Mouse (Mus musculus) CH12.LX (cell line): ENCODE results near the gene Mknk1. TPM values are rescaled to one million over a fixed set of nuclear protein-coding genes. Genes with fewer than 3 reads are reported as not detected.

ENCODE experiments used
- DNase-seq: peaks from one replicate; pipeline ENCODE4 v3.0.0-alpha.2; 2013; ENCODE audit errors: extremely low read depth
- H3K27ac ChIP-seq: 2 replicates; pipeline ENCODE4 v1.5.1; 2012; ENCODE audit warnings: low read depth, mild to moderate bottlenecking, control low read depth, moderate library complexity; ENCODE audit not compliant: insufficient read depth
- H3K27me3 ChIP-seq: replicated peaks from 2 replicates; pipeline ENCODE3; 2012; ENCODE audit warnings: inconsistent platforms
- H3K36me3 ChIP-seq, 2 experiments: replicated peaks in 1 of 2; 2 replicates each; pipeline versions ENCODE3 to v1.6.1; 2012; ENCODE audit warnings: inconsistent platforms in 1 of 2, low read length in 1 of 2, mild to moderate bottlenecking in 1 of 2, mixed read lengths in 1 of 2, moderate library complexity in 1 of 2; ENCODE audit not compliant: control insufficient read depth in 1 of 2, insufficient read depth in 1 of 2
- H3K4me1 ChIP-seq, 2 experiments: 2 replicates each; pipeline ENCODE4 v1.6.1; 2012; ENCODE audit warnings: inconsistent platforms in 1 of 2, moderate library complexity in 1 of 2; ENCODE audit not compliant: insufficient read depth in 2 of 2, control insufficient read depth in 1 of 2
- H3K4me2 ChIP-seq: 2 replicates; pipeline ENCODE4 v1.6.1; 2012; ENCODE audit warnings: low read depth, mild to moderate bottlenecking, control low read depth; ENCODE audit not compliant: poor library complexity, insufficient read depth, severe bottlenecking
- H3K4me3 ChIP-seq, 3 experiments: fragments of 150-350 bp in 1 of 3; sonication (generic) in 1 of 3; replicated peaks in 1 of 3; 2 replicates each; pipeline versions ENCODE3 to v1.5.1; 2011 to 2012; ENCODE audit warnings: low read depth in 2 of 3, low read length in 2 of 3, mild to moderate bottlenecking in 2 of 3, moderate library complexity in 2 of 3, control low read depth in 1 of 3, improper control_type of control experiment in 1 of 3, inconsistent platforms in 1 of 3, mixed read lengths in 1 of 3; ENCODE audit not compliant: poor library complexity in 1 of 3
- H3K79me2 ChIP-seq: replicated peaks from 2 replicates; pipeline ENCODE4 v1.6.1; 2012; ENCODE audit warnings: mild to moderate bottlenecking, moderate library complexity; ENCODE audit not compliant: control insufficient read depth, poor library complexity, insufficient read depth, severe bottlenecking; ENCODE audit errors: extremely low read depth
- H3K9ac ChIP-seq: 2 replicates; pipeline ENCODE4 v1.6.1; 2012; ENCODE audit warnings: low read depth, mild to moderate bottlenecking, control low read depth, moderate library complexity; ENCODE audit not compliant: insufficient read depth
- H3K9me3 ChIP-seq: replicated peaks from 2 replicates; pipeline ENCODE3; 2012; ENCODE audit warnings: low read length, inconsistent platforms, mixed read lengths
- BHLHE40 ChIP-seq: IDR thresholded peaks from 2 replicates; pipeline ENCODE4 v1.6.1; 2011; ENCODE audit warnings: mild to moderate bottlenecking, low read depth, low read length, improper control_type of control experiment
- CHD1 ChIP-seq: IDR thresholded peaks from 2 replicates; pipeline ENCODE4 v1.6.1; 2012; ENCODE audit warnings: low read depth, low read length, improper control_type of control experiment, inconsistent platforms
- CTCF ChIP-seq, 2 experiments: IDR thresholded peaks in 1 of 2; conservative IDR thresholded peaks in 1 of 2; 2 replicates each; pipeline ENCODE4 v1.5.1; 2011 to 2012; ENCODE audit warnings: low read depth in 2 of 2, low read length in 2 of 2, improper control_type of control experiment in 1 of 2, inconsistent platforms in 1 of 2, mild to moderate bottlenecking in 1 of 2, moderate library complexity in 1 of 2
- E2F4 ChIP-seq: IDR thresholded peaks from 2 replicates; pipeline ENCODE4 v1.6.1; 2011; ENCODE audit warnings: low read depth, low read length, improper control_type of control experiment; ENCODE audit not compliant: insufficient replicate concordance
- ELF1 ChIP-seq: IDR thresholded peaks from 2 replicates; pipeline ENCODE4 v1.6.1; 2014; ENCODE audit warnings: low read depth, mild to moderate bottlenecking, inconsistent platforms, low read length, improper control_type of control experiment
- IRF4 ChIP-seq: IDR thresholded peaks from 2 replicates; pipeline ENCODE4 v1.6.1; 2014; ENCODE audit warnings: low read depth, mild to moderate bottlenecking, inconsistent platforms, low read length, improper control_type of control experiment
- KAT2A ChIP-seq: IDR thresholded peaks from 2 replicates; pipeline ENCODE4 v1.6.1; 2012; ENCODE audit warnings: low read length, improper control_type of control experiment, inconsistent platforms; ENCODE audit not compliant: insufficient replicate concordance
- MAZ ChIP-seq: IDR thresholded peaks from 2 replicates; pipeline ENCODE4 v1.6.1; 2012; ENCODE audit warnings: low read depth, mild to moderate bottlenecking, inconsistent platforms, low read length, improper control_type of control experiment, moderate library complexity
- MYC ChIP-seq: IDR thresholded peaks from 2 replicates; pipeline ENCODE4 v1.6.1; 2011; ENCODE audit warnings: low read depth, mild to moderate bottlenecking, improper control_type of control experiment, low read length
- NRF1 ChIP-seq: IDR thresholded peaks from 2 replicates; pipeline ENCODE4 v1.6.1; 2014; ENCODE audit warnings: low read depth, mild to moderate bottlenecking, inconsistent platforms, low read length, improper control_type of control experiment, moderate library complexity
- PAX5 ChIP-seq: IDR thresholded peaks from 2 replicates; pipeline ENCODE4 v1.6.1; 2012; ENCODE audit warnings: low read length, inconsistent platforms, mixed read lengths
- POLR2A ChIP-seq: IDR thresholded peaks from 2 replicates; pipeline ENCODE4 v1.6.1; 2011; ENCODE audit warnings: low read depth, mild to moderate bottlenecking, improper control_type of control experiment, low read length
- POLR2AphosphoS2 ChIP-seq: IDR thresholded peaks from 2 replicates; pipeline ENCODE4 v1.6.1; 2011; ENCODE audit warnings: low read depth, low read length, improper control_type of control experiment
- RAD21 ChIP-seq: IDR thresholded peaks from 2 replicates; pipeline ENCODE4 v1.6.1; 2011; ENCODE audit warnings: low read depth, mild to moderate bottlenecking, low read length, improper control_type of control experiment, moderate library complexity
- SIN3A ChIP-seq: IDR thresholded peaks from 2 replicates; pipeline ENCODE4 v1.6.1; 2012; ENCODE audit warnings: low read length, improper control_type of control experiment, inconsistent platforms
- USF2 ChIP-seq: conservative IDR thresholded peaks from 2 replicates; pipeline ENCODE4 v1.6.1; 2011; ENCODE audit warnings: low read depth, low read length, improper control_type of control experiment
- ZKSCAN1 ChIP-seq: IDR thresholded peaks from 2 replicates; pipeline ENCODE4 v1.6.1; 2012; ENCODE audit warnings: low read depth, inconsistent platforms, low read length, improper control_type of control experiment, borderline replicate concordance
- dilution Hi-C: fragments of 300-500 bp; cut with MboI; formaldehyde crosslinking; loops from 2 replicates; pipeline ENCODE4 v1.14.3; 2020; ENCODE audit warnings: low sequenced_read_pairs; ENCODE audit not compliant: extremely low pct_unique_long_range_greater_than_20kb, extremely low pct_ligation_motif_present
- in situ Hi-C: fragments of 300-500 bp; cut with MboI; formaldehyde crosslinking; loops from 3 replicates; pipeline ENCODE4 v1.14.3; 2019; ENCODE audit warnings: low sequenced_read_pairs, low pct_ligation_motif_present, low pct_unique_long_range_greater_than_20kb, mixed read lengths
- polyA plus RNA-seq: library from polyadenylated mRNA; unstranded; fragments of >175 nt; gene quantifications from 2 replicates; pipeline ENCODE4 v1.2.1, GENCODE M21; 2012; ENCODE audit warnings: low read depth; ENCODE audit not compliant: insufficient read length
- total RNA-seq, 2 experiments: library from RNA; depleted of rRNA; stranded (reverse); fragments of 300-350 nt in 1 of 2; fragments of >200 nt in 1 of 2; gene quantifications; 2 replicates each; pipeline ENCODE4 v1.2.3; 2012 to 2014

The Mknk1 gene
- total and polyA plus RNA-seq, 3 experiments, result 17.8 to 39.0 (median 31.5) TPM

GRCm38 (mm10) chr4:115839956-115840355 is 958 bp downstream of the Mknk1 start:
- no peak for DNase-seq
- TF ChIP-seq IRF4 (no peak), USF2 (no peak), BHLHE40 (no peak), ELF1 (no peak), KAT2A (no peak), RAD21 (no peak), MAZ (no peak), CHD1 (no peak), PAX5 (no peak), SIN3A (no peak), ZKSCAN1 (no peak), POLR2AphosphoS2 (no peak), NRF1 (no peak), MYC (no peak), POLR2A (no peak), CTCF (conservative IDR thresholded peaks at IDR 0.05 in 1 of 2, IDR thresholded peaks at IDR 0.05 in 1 of 2; ENCODE audit: low read depth in 2 of 2, low read length in 2 of 2) (no peak)
- peaks cover 13 to 55% of the 10 kb centered on the region in 2 experiments for H3K36me3 ChIP-seq
- peaks cover 11% of the 10 kb centered on the region for H3K79me2 ChIP-seq
- peak overlapping the region; percentile 91 for H3K4me2 ChIP-seq
- H3K4me3 ChIP-seq, result peak overlapping the region; percentile 74 to 85 (median 80)
- in situ Hi-C loops, result loop anchor here (10.0 kb wide), 1 partner anchor 55 kb away; the partner anchor contains the start of genes Atpaf1 and Tex38
- H3K27ac ChIP-seq, result no peak overlapping the region
- peaks cover 12 to 26% of the 10 kb centered on the region in 2 experiments for H3K4me1 ChIP-seq
- peak overlapping the region; percentile 76 for H3K9ac ChIP-seq
- dilution Hi-C loops, result no loop called here
- H3K9me3 ChIP-seq, result no peaks in the 10 kb centered on the region
- no peaks in the 10 kb centered on the region for H3K27me3 ChIP-seq

- H3K27me3 ChIP-seq, result no peaks in the 10 kb centered on the region
Observed at GRCm38 (mm10) chr4:115840842-115841241, 1.8 kb downstream of the Mknk1 start.

More at GRCm38 (mm10) chr4:115840842-115841241, 1.8 kb downstream of the Mknk1 start:
- Histone ChIP-seq H3K9ac (no peak overlapping the region), H3K4me2 (no peak overlapping the region), H3K4me1 (peaks cover 15 to 31% of the 10 kb centered on the region in 2 experiments), H3K9me3 (no peaks in the 10 kb centered on the region), H3K79me2 (peaks cover 11% of the 10 kb centered on the region), H3K27ac (no peak overlapping the region), H3K4me3 (no peak overlapping the region), H3K36me3 (peaks cover 7 to 53% of the 10 kb centered on the region in 2 experiments)
- dilution Hi-C loops, result no loop called here
- in situ Hi-C loops, result loop anchor here (10.0 kb wide), 1 partner anchor 56 kb away; the partner anchor contains the start of genes Atpaf1 and Tex38
- DNase-seq, result no peak
- peak; percentile 51 for TF ChIP-seq ZKSCAN1
- TF ChIP-seq E2F4, result no peak
